Mouse (Mus musculus): ENCODE measurements around the gene Rsf1. TPM values are rescaled to one million over a fixed set of nuclear protein-coding genes. Genes with fewer than 3 reads are reported as not detected.

Rsf1 gene
- 23.0 and 25.0 TPM in 2 replicates for polyA plus RNA-seq (2015; fragmentation: Nextera tagmentation; extraction: Ambion mirVana)

DNA sequence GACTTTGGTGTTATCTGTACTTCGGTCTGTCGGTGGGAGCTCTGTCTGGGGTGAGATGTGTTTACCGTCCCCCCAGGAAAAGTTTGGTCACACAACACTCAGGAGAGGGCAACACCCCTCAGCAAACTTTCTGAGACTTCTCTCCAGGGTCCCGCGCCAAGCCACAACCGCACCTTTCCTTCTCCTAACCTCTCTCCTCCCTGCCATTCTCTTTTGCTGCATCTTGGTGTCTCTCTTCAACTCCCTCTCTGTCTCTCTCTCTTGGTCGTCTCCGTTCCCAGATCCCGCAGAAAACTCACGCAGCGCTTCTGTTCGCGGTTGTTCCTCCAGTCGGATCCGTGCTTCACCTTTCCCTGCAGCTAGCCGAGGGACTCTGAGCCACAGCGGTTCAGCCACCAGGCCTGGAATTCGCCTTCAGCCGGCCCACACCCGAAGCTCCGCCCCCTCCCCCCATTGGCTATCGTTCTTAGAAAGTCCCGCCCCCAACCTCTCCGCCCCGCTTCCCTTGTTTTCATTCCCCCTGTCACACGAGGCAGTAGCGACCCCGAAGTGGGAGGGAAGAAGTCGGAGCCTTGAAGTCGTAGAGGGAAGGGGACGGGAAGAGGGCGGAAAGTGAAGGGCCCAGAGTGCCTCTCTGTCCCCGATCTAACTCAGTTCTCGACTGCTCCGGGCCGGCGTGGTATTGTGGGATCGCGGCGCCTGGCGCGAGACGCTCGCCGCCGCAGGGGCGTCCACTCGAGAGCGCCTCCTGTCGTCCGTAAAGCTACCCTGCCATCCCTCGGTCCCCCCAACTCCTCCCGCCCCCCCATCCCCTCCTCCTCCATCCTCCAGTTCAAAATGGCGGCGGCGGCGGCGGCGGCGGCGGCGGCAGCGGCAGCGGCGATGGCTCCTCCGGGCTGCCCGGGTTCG lies at the start of gene Rsf1, which contains the start of gene Aamdc:
TSS of gene Rsf1 (plus strand) at position 823 of the 909 bp plus-strand sequence.
TSS of gene Aamdc (minus strand) at position 431 of the 909 bp plus-strand sequence.
- no peaks in the 10 kb centered on the region for H3K36me3 ChIP-seq (ENCODE audit: control insufficient read depth, insufficient read depth, low read length)
- H3K4me2 ChIP-seq (ENCODE audit: low read length): peak within 1 kb of the TSS; percentile 77
- ATAC-seq: peak; percentile 98
- H3K4me1 ChIP-seq (ENCODE audit: control insufficient read depth, insufficient read depth, low read depth, low read length): peaks cover 9% of the 10 kb centered on the region
- WGBS: under 1% methylated on average over 45 of the region's 68 CpGs
- H3K9me3 ChIP-seq (ENCODE audit: control insufficient read depth, low read length): no peaks in the 10 kb centered on the region
- peak within 1 kb of the TSS; percentile 99 for H3K9ac ChIP-seq (ENCODE audit: low read depth, low read length)
- H3K27me3 ChIP-seq (replicated peaks; ENCODE audit: control insufficient read depth, insufficient read depth, low read length): no peaks in the 10 kb centered on the region
- peak within 1 kb of the TSS; percentile 86 for H3K4me3 ChIP-seq (ENCODE audit: low read length)
- peak within 1 kb of the TSS; percentile 97 for H3K27ac ChIP-seq (ENCODE audit: low read depth, low read length)

DNA sequence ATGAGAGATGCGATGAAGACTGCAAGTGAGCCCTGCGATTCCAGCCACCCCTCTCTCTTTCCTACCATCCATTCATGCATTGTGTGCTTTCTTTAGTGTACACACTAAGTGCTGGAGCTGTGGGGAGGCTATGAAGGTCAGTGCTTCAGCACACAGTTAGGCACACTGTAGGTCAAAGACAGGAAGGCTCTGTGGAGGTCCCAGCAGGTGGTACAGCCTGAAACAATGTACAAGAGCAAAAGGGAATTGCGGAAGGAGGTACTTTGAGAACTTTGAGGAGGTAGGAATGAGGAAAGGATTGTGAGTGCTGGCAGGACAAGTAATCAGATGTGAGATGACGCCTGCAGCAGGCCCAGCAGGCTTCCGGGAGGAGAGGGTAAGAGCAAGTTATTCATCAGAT lies 44.2 kb upstream of the Rsf1 start:
- WGBS: 84% methylated on average over 5 of the region's 5 CpGs
- ATAC-seq: no peak
- peaks cover 44% of the 10 kb centered on the region for H3K36me3 ChIP-seq (ENCODE audit: control insufficient read depth, insufficient read depth, low read length)

DNA sequence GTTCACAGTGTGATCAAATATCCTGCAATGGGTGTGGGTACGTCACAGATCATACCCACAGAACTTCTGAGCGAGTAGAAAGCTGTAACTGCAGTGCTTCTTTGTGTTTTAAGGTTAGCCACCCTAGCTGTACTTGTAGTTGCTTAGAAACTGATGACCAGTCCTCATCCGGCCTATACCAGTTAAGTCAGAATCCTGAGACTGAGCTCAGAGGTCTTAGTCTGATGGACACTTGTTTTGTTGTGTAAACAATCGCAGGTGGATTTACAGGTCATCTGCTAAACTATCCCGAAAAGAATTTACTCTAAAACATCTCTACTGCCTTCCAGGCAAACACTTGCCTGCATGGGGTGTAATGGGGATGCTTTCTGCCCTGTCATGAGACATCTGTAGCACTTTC lies 43.1 kb upstream of the Rsf1 start:
- H3K4me2 ChIP-seq (ENCODE audit: low read length): no peak overlapping the region
- no peaks in the 10 kb centered on the region for H3K9me3 ChIP-seq (ENCODE audit: control insufficient read depth, low read length)
- no peak overlapping the region for H3K9ac ChIP-seq (ENCODE audit: low read depth, low read length)
- H3K36me3 ChIP-seq (ENCODE audit: control insufficient read depth, insufficient read depth, low read length): peaks cover 39% of the 10 kb centered on the region
- H3K4me1 ChIP-seq (ENCODE audit: control insufficient read depth, insufficient read depth, low read depth, low read length): no peaks in the 10 kb centered on the region
- H3K27me3 ChIP-seq (replicated peaks; ENCODE audit: control insufficient read depth, insufficient read depth, low read length): no peaks in the 10 kb centered on the region
- no peak overlapping the region for H3K27ac ChIP-seq (ENCODE audit: low read depth, low read length)
- WGBS: 90% methylated on average over 5 of the region's 5 CpGs
- no peak for ATAC-seq
- H3K4me3 ChIP-seq (ENCODE audit: low read length): no peak overlapping the region

More for the DNA sequence above, 44.2 kb upstream of the Rsf1 start:
- Histone ChIP-seq H3K4me2 (ENCODE audit: low read length) (no peak overlapping the region), H3K27ac (ENCODE audit: low read depth, low read length) (no peak overlapping the region), H3K27me3 (replicated peaks; ENCODE audit: control insufficient read depth, insufficient read depth, low read length) (no peaks in the 10 kb centered on the region), H3K4me3 (ENCODE audit: low read length) (no peak overlapping the region), H3K9me3 (ENCODE audit: control insufficient read depth, low read length) (no peaks in the 10 kb centered on the region), H3K9ac (ENCODE audit: low read depth, low read length) (no peak overlapping the region), H3K4me1 (ENCODE audit: control insufficient read depth, insufficient read depth, low read depth, low read length) (no peaks in the 10 kb centered on the region)

DNA sequence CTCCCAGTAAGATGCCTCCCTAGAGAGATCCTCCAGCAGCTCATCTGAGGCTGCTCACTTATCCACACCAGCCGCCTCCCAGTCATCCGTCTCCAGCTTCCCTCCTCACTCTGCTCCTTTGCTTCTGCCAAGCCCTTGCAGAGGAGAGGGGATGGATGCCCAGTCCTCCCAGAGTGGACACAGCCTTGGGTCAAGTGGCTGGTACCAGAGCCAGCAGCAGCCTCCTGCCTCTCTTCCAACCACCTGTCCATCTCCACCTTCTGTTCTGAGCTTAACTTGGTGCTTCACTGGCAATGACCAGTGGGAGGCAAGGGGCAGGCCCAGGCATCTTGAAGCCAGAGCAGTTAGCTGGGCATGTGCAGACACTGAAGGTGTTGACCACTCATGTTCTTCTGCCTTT lies 33.2 kb upstream of the Rsf1 start:
- no peaks in the 10 kb centered on the region for H3K27me3 ChIP-seq (replicated peaks; ENCODE audit: control insufficient read depth, insufficient read depth, low read length)
- 87% methylated on average over 2 of the region's 2 CpGs for WGBS
- H3K4me2 ChIP-seq (ENCODE audit: low read length): no peak overlapping the region
- H3K9me3 ChIP-seq (ENCODE audit: control insufficient read depth, low read length): no peaks in the 10 kb centered on the region
- peaks cover 15% of the 10 kb centered on the region for H3K36me3 ChIP-seq (ENCODE audit: control insufficient read depth, insufficient read depth, low read length)
- no peak overlapping the region for H3K27ac ChIP-seq (ENCODE audit: low read depth, low read length)
- ATAC-seq: no peak
- H3K4me3 ChIP-seq (ENCODE audit: low read length): no peak overlapping the region
- no peak overlapping the region for H3K9ac ChIP-seq (ENCODE audit: low read depth, low read length)
- no peaks in the 10 kb centered on the region for H3K4me1 ChIP-seq (ENCODE audit: control insufficient read depth, insufficient read depth, low read depth, low read length)

DNA sequence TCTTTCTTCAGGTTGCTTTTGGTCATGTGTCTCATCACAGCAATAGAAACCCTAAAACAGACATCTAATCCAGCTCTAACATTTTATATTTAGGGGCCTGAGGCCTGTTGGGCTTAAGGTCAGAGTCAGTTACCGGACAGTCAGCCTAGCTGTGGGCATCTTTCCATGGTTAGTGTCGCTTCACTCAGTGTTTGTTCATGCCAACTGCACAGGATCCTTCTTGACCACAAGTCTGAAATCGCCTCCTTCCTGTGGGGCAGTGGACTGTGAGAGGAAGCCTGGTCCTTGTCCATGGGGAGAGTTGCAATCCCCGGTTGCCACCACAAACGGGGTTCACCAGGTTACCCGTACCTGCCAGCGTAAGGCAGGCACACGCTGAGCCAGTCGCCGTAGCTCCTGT lies 30.4 kb upstream of the Rsf1 start:
- ATAC-seq: no peak
- Histone ChIP-seq H3K27ac (ENCODE audit: low read depth, low read length) (no peak overlapping the region), H3K36me3 (ENCODE audit: control insufficient read depth, insufficient read depth, low read length) (peaks cover 5% of the 10 kb centered on the region; the same call in 1 of the 2 replicates), H3K9me3 (ENCODE audit: control insufficient read depth, low read length) (no peaks in the 10 kb centered on the region), H3K9ac (ENCODE audit: low read depth, low read length) (no peak overlapping the region), H3K27me3 (replicated peaks; ENCODE audit: control insufficient read depth, insufficient read depth, low read length) (no peaks in the 10 kb centered on the region), H3K4me2 (ENCODE audit: low read length) (no peak overlapping the region), H3K4me3 (ENCODE audit: low read length) (no peak overlapping the region), H3K4me1 (ENCODE audit: control insufficient read depth, insufficient read depth, low read depth, low read length) (no peaks in the 10 kb centered on the region)
- WGBS: 93% methylated on average over 10 of the region's 10 CpGs

DNA sequence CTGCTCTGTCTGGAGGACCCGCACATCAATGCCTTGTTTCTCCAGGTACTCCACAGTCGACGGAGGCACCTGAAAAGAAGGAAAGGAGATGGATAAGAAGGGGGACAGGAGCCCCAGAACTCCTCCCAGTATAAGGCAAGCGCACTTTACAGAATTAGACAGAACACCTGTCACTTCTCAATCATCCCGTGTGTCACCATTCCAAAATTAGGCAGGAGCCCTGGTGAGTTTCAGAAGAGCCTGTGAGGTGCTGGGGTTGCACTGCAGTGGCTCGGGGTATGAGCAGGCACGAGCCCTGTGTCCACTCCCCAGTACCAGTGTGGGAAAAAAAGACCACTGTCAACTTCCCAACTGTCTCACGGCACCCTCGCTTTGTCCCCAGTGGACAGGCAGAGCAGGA lies 29.0 kb upstream of the Rsf1 start:
- no peak for ATAC-seq
- H3K4me2 ChIP-seq (ENCODE audit: low read length): no peak overlapping the region

DNA sequence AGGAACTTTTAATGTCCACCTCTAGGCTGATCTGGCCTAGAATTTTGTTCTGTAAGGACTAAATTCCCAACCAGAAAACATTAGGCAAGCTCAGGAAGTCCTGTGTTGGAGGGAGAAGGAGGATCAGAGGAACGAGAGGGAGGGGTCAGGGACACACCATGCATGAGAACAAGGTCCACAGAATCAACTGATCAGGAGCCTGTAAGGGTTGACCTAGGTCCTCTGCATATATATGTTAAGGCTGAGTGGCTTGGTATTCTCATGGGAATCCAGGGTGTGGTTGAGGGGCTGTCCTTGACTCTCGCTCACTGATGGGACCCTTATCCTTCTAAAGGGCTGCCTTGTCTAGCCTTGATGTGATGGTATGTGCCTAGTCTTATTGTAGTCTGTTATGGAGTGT lies 16.1 kb upstream of the Rsf1 start:
- Histone ChIP-seq H3K4me3 (ENCODE audit: low read length) (no peak overlapping the region), H3K4me1 (ENCODE audit: control insufficient read depth, insufficient read depth, low read depth, low read length) (no peaks in the 10 kb centered on the region), H3K4me2 (ENCODE audit: low read length) (no peak overlapping the region), H3K9ac (ENCODE audit: low read depth, low read length) (no peak overlapping the region), H3K36me3 (ENCODE audit: control insufficient read depth, insufficient read depth, low read length) (no peaks in the 10 kb centered on the region), H3K9me3 (ENCODE audit: control insufficient read depth, low read length) (no peaks in the 10 kb centered on the region), H3K27ac (ENCODE audit: low read depth, low read length) (no peak overlapping the region), H3K27me3 (replicated peaks; ENCODE audit: control insufficient read depth, insufficient read depth, low read length) (no peaks in the 10 kb centered on the region)
- WGBS: 85% methylated on average over 2 of the region's 2 CpGs
- ATAC-seq: no peak

More for the DNA sequence above, 29.0 kb upstream of the Rsf1 start:
- H3K27me3 ChIP-seq (replicated peaks; ENCODE audit: control insufficient read depth, insufficient read depth, low read length): no peaks in the 10 kb centered on the region
- WGBS: 88% methylated on average over 9 of the region's 9 CpGs
- no peak overlapping the region for H3K27ac ChIP-seq (ENCODE audit: low read depth, low read length)
- peaks cover 5% of the 10 kb centered on the region; the same call in 1 of the 2 replicates for H3K36me3 ChIP-seq (ENCODE audit: control insufficient read depth, insufficient read depth, low read length)
- no peaks in the 10 kb centered on the region for H3K9me3 ChIP-seq (ENCODE audit: control insufficient read depth, low read length)
- H3K4me3 ChIP-seq (ENCODE audit: low read length): no peak overlapping the region
- no peak overlapping the region for H3K9ac ChIP-seq (ENCODE audit: low read depth, low read length)
- no peaks in the 10 kb centered on the region for H3K4me1 ChIP-seq (ENCODE audit: control insufficient read depth, insufficient read depth, low read depth, low read length)

DNA sequence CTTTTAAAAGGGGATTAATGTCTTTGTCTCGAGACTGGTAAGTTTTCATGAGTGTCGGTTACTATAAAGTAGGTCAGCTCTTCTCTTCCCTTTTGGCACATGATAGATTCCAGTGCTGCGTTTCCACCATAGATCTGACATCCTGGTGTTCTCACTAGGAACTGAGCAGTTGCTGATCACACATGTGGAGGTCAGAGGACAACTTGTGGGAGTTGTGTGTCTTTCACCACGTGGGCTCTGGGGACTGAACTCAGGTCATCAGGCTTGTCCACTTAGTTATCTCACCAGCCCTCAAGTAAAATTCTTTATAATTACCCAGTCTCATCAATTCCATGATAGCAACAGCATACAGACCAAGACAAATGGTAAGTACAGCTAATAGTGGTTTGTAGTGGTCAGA lies 10.3 kb upstream of the Rsf1 start:
- Histone ChIP-seq H3K27me3 (replicated peaks; ENCODE audit: control insufficient read depth, insufficient read depth, low read length) (no peaks in the 10 kb centered on the region), H3K4me1 (ENCODE audit: control insufficient read depth, insufficient read depth, low read depth, low read length) (no peaks in the 10 kb centered on the region), H3K9ac (ENCODE audit: low read depth, low read length) (no peak overlapping the region), H3K36me3 (ENCODE audit: control insufficient read depth, insufficient read depth, low read length) (peaks cover 2% of the 10 kb centered on the region; the same call in 1 of the 2 replicates), H3K4me3 (ENCODE audit: low read length) (no peak overlapping the region), H3K9me3 (ENCODE audit: control insufficient read depth, low read length) (no peaks in the 10 kb centered on the region), H3K27ac (ENCODE audit: low read depth, low read length) (no peak overlapping the region), H3K4me2 (ENCODE audit: low read length) (no peak overlapping the region)
- 82% methylated on average over 4 of the region's 4 CpGs for WGBS
- no peak for ATAC-seq

DNA sequence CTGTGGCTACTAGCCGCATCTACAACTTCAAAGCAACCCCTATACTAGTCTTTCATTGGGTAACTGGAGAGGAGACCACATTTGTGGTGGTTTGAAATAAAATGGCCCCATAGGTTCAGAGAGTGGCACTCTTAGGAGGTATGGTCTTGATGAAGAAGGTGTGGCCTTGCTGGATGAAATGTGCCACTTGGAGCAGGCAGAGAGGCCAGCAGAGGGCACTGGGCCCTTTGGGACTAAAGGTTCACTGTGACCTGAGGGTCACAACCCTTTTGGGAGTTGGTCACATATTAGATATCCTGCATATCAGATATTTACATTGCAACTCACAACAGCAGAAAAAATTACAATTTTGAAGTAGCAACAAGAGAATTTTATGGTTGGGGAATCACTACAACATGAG lies 9.3 kb upstream of the Rsf1 start:
- ATAC-seq: no peak
- Histone ChIP-seq H3K4me3 (ENCODE audit: low read length) (no peak overlapping the region), H3K4me1 (ENCODE audit: control insufficient read depth, insufficient read depth, low read depth, low read length) (no peaks in the 10 kb centered on the region), H3K36me3 (ENCODE audit: control insufficient read depth, insufficient read depth, low read length) (peaks cover 2% of the 10 kb centered on the region; the same call in 1 of the 2 replicates), H3K27ac (ENCODE audit: low read depth, low read length) (no peak overlapping the region), H3K9ac (ENCODE audit: low read depth, low read length) (no peak overlapping the region), H3K4me2 (ENCODE audit: low read length) (no peak overlapping the region), H3K9me3 (ENCODE audit: control insufficient read depth, low read length) (no peaks in the 10 kb centered on the region), H3K27me3 (replicated peaks; ENCODE audit: control insufficient read depth, insufficient read depth, low read length) (no peaks in the 10 kb centered on the region)
- 82% methylated on average over 1 of the region's 1 CpGs for WGBS

Data from hindbrain, embryonic 16.5 days (tissue).